Mouse (Mus musculus) megakaryocyte, adult 5-6 weeks (primary cell): ENCODE data around the gene Sbsn. TPM values are rescaled to one million over a fixed set of nuclear protein-coding genes. Genes with fewer than 3 reads are reported as not detected.

Source experiments
- ATAC-seq: 2 replicates; pipeline ENCODE4 v1.8.0; 2016; ENCODE audit warnings: mild to moderate bottlenecking, inconsistent platforms; ENCODE audit not compliant: poor library complexity, severe bottlenecking
- total RNA-seq, 2 experiments: library from RNA; stranded (forward) in 1 of 2; stranded (reverse) in 1 of 2; fragments of 153-499, 151-499 nt in 1 of 2; fragments of 221-1000, 200-1000 nt in 1 of 2; gene quantifications; 2 replicates each; pipeline versions ENCODE4 v1.2.3 to v1.2.4; 2015 to 2017

Gene Sbsn
- total RNA-seq, 2 experiments from 2014 or later = 0.22 to 0.88 TPM

DNA sequence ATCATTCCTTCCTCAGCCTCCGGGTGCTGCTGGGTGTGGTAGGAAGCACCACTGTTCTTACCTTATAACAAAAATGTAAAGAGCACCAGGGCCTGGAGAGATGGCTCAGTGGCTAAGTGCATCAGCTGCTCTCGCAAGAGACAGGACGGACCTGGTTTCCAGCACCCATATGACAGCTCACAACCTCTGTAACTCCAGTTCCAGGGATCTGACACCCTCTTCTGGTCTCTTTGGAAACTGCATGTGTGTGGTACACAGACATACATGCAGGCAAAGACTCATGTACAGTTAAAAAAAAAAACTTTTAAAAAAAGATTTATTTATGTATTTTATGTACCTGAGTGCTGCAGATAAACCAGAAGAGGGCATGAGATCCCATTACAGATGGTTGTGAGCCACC, 52.0 kb downstream of the Sbsn start:
- ATAC-seq = no peak

DNA sequence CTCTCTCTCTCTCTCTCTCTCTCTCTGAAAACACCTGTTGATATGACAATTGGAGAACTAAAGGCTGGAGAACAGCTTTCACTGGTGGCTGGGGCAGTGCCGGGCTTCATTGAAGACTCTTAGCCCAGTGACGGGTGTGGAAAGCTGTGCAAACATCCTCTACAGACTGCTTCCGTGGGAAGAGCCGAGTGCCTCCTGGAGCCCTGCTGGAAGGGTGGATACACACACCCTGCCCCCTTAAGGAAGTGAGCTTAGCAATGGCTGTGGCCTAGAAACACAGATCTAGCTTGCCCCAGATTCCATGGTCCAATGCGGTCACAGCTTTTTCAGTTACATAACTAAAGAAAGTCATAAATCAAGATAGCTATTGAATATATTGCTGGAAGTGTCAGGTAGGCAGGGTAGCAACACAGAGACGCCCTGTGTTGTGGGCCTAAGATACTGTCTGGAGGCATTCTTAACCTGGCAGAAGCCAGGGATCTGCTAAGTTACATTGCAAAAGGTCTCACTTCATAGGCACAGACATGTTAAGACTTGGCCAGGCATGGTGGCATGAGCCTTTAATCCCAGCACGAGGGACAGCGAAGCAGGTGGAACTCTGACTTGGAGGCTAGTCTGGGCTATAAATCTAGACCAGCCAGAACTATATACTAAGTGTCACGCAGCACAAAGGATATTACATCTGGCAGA, 52.9 kb downstream of the Sbsn start:
- ATAC-seq = no peak

Other genes with a start within 250 kb of the Sbsn start
Only the 30 nearest of the 32 such genes appear.
- gene Arhgap33, start 216.4 kb upstream of the Sbsn start, total RNA-seq (2015) = 7.0 and 10.6 TPM in 2 replicates
- gene Arhgap33, start 216.4 kb upstream of the Sbsn start, total RNA-seq (2017) = 3.1 and 4.9 TPM in 2 replicates
- 10.7 and 11.0 TPM in 2 replicates for gene Hspb6, start 199.3 kb upstream of the Sbsn start, total RNA-seq (2015)
- 3.8 and 5.2 TPM in 2 replicates for gene Hspb6, start 199.3 kb upstream of the Sbsn start, total RNA-seq (2017)
- gene Proser3, start 199.2 kb upstream of the Sbsn start, total RNA-seq (2015) = 3.6 and 6.6 TPM in 2 replicates
- 2.4 and 2.6 TPM in 2 replicates for gene Proser3, start 199.2 kb upstream of the Sbsn start, total RNA-seq (2017)
- 54.7 and 64.1 TPM in 2 replicates for gene Lin37, start 191.6 kb upstream of the Sbsn start, total RNA-seq (2015)
- gene Lin37, start 191.6 kb upstream of the Sbsn start, total RNA-seq (2017) = 13.0 and 22.4 TPM in 2 replicates
- gene U2af1l4, start 188.2 kb upstream of the Sbsn start, total RNA-seq (2015) = 15.2 and 19.6 TPM in 2 replicates
- 63.3 and 69.7 TPM in 2 replicates for gene U2af1l4, start 188.2 kb upstream of the Sbsn start, total RNA-seq (2017)
- gene Gm49396, start 188.1 kb upstream of the Sbsn start, total RNA-seq (2015) = 1.0 and 2.1 TPM in 2 replicates
- 3.6 and 3.8 TPM in 2 replicates for gene Gm49396, start 188.1 kb upstream of the Sbsn start, total RNA-seq (2017)
- 216 and 221 TPM in 2 replicates for gene Psenen, start 187.8 kb upstream of the Sbsn start, total RNA-seq (2015)
- gene Psenen, start 187.8 kb upstream of the Sbsn start, total RNA-seq (2017) = 154 and 162 TPM in 2 replicates
- 4.6 and 8.0 TPM in 2 replicates for gene Igflr1, start 186.0 kb upstream of the Sbsn start, total RNA-seq (2015)
- not detected in 2 replicates for gene Igflr1, start 186.0 kb upstream of the Sbsn start, total RNA-seq (2017)
- 60.9 and 78.2 TPM in 2 replicates for gene Kmt2b, start 162.7 kb upstream of the Sbsn start, total RNA-seq (2015)
- 8.0 and 24.3 TPM in 2 replicates for gene Kmt2b, start 162.7 kb upstream of the Sbsn start, total RNA-seq (2017)
- 0.78 TPM in 1 of 2 replicates, not detected in the other for gene Zbtb32, start 152.6 kb upstream of the Sbsn start, total RNA-seq (2015)
- 2.0 and 2.9 TPM in 2 replicates for gene Zbtb32, start 152.6 kb upstream of the Sbsn start, total RNA-seq (2017)
- gene Upk1a, start 138.6 kb upstream of the Sbsn start, total RNA-seq (2015) = 0.60 TPM in 1 of 2 replicates, not detected in the other
- not detected in 2 replicates for gene Upk1a, start 138.6 kb upstream of the Sbsn start, total RNA-seq (2017)
- gene Cox6b1, start 125.3 kb upstream of the Sbsn start, total RNA-seq (2015) = 305 and 323 TPM in 2 replicates
- gene Cox6b1, start 125.3 kb upstream of the Sbsn start, total RNA-seq (2017) = 441 and 447 TPM in 2 replicates
- gene Etv2, start 115.6 kb upstream of the Sbsn start, total RNA-seq (2015) = not detected in 2 replicates
- gene Etv2, start 115.6 kb upstream of the Sbsn start, total RNA-seq (2017) = 0.59 TPM in 1 of 2 replicates, not detected in the other
- 50.2 and 50.4 TPM in 2 replicates for gene Rbm42, start 101.2 kb upstream of the Sbsn start, total RNA-seq (2015)
- 41.3 and 46.6 TPM in 2 replicates for gene Rbm42, start 101.2 kb upstream of the Sbsn start, total RNA-seq (2017)
- 22.4 and 22.9 TPM in 2 replicates for gene Haus5, start 86.5 kb upstream of the Sbsn start, total RNA-seq (2015)
- gene Haus5, start 86.5 kb upstream of the Sbsn start, total RNA-seq (2017) = 17.0 and 18.7 TPM in 2 replicates
- not detected in 2 replicates for gene Pmis2, start 79.9 kb upstream of the Sbsn start, total RNA-seq (2015)
- not detected in 2 replicates for gene Pmis2, start 79.9 kb upstream of the Sbsn start, total RNA-seq (2017)
- not detected in 2 replicates for gene 2200002J24Rik, start 52.5 kb upstream of the Sbsn start, total RNA-seq (2015)
- not detected in 2 replicates for gene 2200002J24Rik, start 52.5 kb upstream of the Sbsn start, total RNA-seq (2017)
- gene Atp4a, start 39.3 kb upstream of the Sbsn start, total RNA-seq (2015) = 0.71 and 1.3 TPM in 2 replicates
- 0.04 TPM in 1 of 2 replicates, not detected in the other for gene Atp4a, start 39.3 kb upstream of the Sbsn start, total RNA-seq (2017)
- 86.7 and 96.5 TPM in 2 replicates for gene Tmem147, start 21.9 kb upstream of the Sbsn start, total RNA-seq (2015)
- 27.8 and 31.4 TPM in 2 replicates for gene Tmem147, start 21.9 kb upstream of the Sbsn start, total RNA-seq (2017)
- not detected in 2 replicates for gene Gapdhs, start 7.8 kb upstream of the Sbsn start, total RNA-seq (2015)
- gene Gapdhs, start 7.8 kb upstream of the Sbsn start, total RNA-seq (2017) = not detected in 2 replicates
- gene Dmkn, start 12.3 kb downstream of the Sbsn start, total RNA-seq (2015) = 15.1 and 17.1 TPM in 2 replicates
- gene Dmkn, start 12.3 kb downstream of the Sbsn start, total RNA-seq (2017) = 24.6 and 25.7 TPM in 2 replicates
- gene Krtdap, start 36.4 kb downstream of the Sbsn start, total RNA-seq (2015) = not detected in 2 replicates
- not detected in 2 replicates for gene Krtdap, start 36.4 kb downstream of the Sbsn start, total RNA-seq (2017)
- 3.4 and 4.0 TPM in 2 replicates for gene Ffar2, start 72.3 kb downstream of the Sbsn start, total RNA-seq (2015)
- gene Ffar2, start 72.3 kb downstream of the Sbsn start, total RNA-seq (2017) = 12.2 and 15.3 TPM in 2 replicates
- not detected in 2 replicates for gene Ffar3, start 104.7 kb downstream of the Sbsn start, total RNA-seq (2015)
- not detected in 2 replicates for gene Ffar3, start 104.7 kb downstream of the Sbsn start, total RNA-seq (2017)
- 0.09 TPM in 1 of 2 replicates, not detected in the other for gene Ffar1, start 110.1 kb downstream of the Sbsn start, total RNA-seq (2015)
- gene Ffar1, start 110.1 kb downstream of the Sbsn start, total RNA-seq (2017) = 0.07 TPM in 1 of 2 replicates, not detected in the other
- gene Cd22, start 128.9 kb downstream of the Sbsn start, total RNA-seq (2015) = 1.9 and 2.7 TPM in 2 replicates
- 10.5 and 10.8 TPM in 2 replicates for gene Cd22, start 128.9 kb downstream of the Sbsn start, total RNA-seq (2017)
- gene Mag, start 163.4 kb downstream of the Sbsn start, total RNA-seq (2015) = 0.87 and 0.89 TPM in 2 replicates
- gene Mag, start 163.4 kb downstream of the Sbsn start, total RNA-seq (2017) = 0.95 and 1.1 TPM in 2 replicates
- not detected in 2 replicates for gene Hamp2, start 173.2 kb downstream of the Sbsn start, total RNA-seq (2015)
- not detected in 2 replicates for gene Hamp2, start 173.2 kb downstream of the Sbsn start, total RNA-seq (2017)
- gene Hamp, start 192.6 kb downstream of the Sbsn start, total RNA-seq (2015) = 0.60 TPM in 1 of 2 replicates, not detected in the other
- not detected in 2 replicates for gene Hamp, start 192.6 kb downstream of the Sbsn start, total RNA-seq (2017)
- 145 and 150 TPM in 2 replicates for gene Usf2, start 205.3 kb downstream of the Sbsn start, total RNA-seq (2015)
- 193 and 226 TPM in 2 replicates for gene Usf2, start 205.3 kb downstream of the Sbsn start, total RNA-seq (2017)